Mouse (Mus musculus) heart, postnatal 0 days (tissue): ENCODE data around the gene Gal.

ENCODE experiments used
- CTCF ChIP-seq: IDR thresholded peaks from 2 replicates; pipeline ENCODE4 v1.5.1; 2016; ENCODE audit warnings: antibody characterized with exemption, control low read depth, low read depth
- EP300 ChIP-seq: IDR thresholded peaks from 2 replicates; pipeline ENCODE4 v1.6.1; 2016; ENCODE audit warnings: antibody characterized with exemption, low read depth

DNA sequence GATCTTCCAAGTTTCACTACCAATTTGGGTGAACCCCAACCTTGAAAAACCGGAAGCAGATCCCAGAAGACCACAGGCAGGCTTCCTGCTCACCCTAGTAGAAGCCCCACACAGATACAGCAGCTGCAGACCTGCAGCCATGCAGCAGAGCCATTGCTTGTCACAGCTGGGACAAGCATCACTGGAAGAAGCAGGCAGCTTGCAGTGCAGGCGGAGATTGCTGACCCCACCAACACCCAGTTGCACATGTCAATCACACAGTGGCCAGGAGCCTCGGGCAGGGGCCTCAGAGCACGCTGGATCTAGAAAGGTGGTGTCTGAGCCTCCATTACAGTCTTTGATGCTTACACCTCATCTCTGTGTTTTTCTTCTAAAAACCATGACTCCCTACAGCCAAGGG lies 19.8 kb upstream of the Gal start:
- no peak for TF ChIP-seq CTCF
- TF ChIP-seq EP300: no peak
